Mouse (Mus musculus) monocyte, adult 2 months (primary cell): Measurements from ENCODE around the gene Card10.

Experiments
- DNase-seq, 2 experiments: peaks; one replicate each; pipeline ENCODE4 v3.0.0; 2022; ENCODE audit warnings: low spot score in 2 of 2, low read depth in 1 of 2

Card10 gene

GRCm38 (mm10) chr15:78801971-78802741, 686 bp downstream of the Card10 start:
- DNase-seq = no peak

- no peak for DNase-seq
Measured at GRCm38 (mm10) chr15:78801571-78801970, 1.3 kb downstream of the Card10 start.

DNA sequence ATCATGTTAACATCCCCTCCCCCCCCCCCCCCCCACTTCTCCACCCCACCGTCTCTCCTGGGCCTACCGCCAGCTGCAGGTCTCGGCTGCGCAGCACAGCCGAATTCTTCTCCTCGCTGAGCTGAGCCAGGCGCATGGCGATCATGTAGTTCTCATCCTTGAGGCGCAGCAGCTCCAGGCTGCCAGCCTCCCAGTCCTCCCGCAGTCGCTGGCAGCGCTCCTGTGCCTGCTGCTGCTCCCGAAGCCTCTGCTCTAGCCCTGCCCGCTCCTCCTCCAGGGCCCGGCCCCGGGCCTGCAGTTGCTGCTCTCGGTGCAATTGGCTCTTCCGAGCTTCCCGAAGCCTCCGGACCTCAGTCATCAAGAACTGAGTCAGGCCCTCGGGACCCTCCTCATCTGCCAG, 3.8 kb downstream of the Card10 start:
- no peak for DNase-seq

DNA sequence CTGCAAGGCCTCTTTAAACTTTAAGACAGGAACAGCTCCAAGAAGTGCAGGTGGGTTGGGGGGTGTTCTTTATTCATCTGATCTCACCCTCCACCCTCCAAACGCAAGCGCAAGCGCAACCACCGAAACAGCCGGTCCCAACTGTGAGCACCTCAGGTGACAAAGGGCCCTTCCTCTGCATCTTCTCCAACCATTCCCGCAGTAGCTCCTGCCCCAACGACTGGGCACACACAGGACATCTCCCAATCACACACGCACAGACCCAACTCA, 5.8 kb downstream of the Card10 start:
- DNase-seq = no peak

- DNase-seq = no peak
Measured at GRCm38 (mm10) chr15:78796196-78797059, 6.4 kb downstream of the Card10 start.

DNA sequence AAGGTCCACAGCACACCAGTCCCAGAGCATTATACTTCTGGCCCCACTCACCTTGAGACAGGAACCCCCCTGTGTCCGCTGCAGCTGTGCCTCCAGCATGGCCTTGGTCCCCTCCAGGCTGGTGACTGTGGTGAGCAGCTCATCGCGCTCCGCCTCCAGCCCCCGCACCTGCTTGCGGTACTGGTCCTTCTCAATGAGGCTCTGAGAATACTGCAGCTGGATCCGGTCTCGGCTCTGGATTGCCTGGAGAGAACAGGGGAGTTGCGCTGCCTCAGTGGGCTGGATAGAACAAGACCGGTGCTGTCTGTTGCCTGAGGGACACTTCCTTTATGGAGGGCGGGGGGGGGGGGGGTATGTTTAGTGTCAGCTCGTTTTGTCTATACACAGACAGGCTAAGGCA, 11.9 kb downstream of the Card10 start:
- DNase-seq = no peak

DNA sequence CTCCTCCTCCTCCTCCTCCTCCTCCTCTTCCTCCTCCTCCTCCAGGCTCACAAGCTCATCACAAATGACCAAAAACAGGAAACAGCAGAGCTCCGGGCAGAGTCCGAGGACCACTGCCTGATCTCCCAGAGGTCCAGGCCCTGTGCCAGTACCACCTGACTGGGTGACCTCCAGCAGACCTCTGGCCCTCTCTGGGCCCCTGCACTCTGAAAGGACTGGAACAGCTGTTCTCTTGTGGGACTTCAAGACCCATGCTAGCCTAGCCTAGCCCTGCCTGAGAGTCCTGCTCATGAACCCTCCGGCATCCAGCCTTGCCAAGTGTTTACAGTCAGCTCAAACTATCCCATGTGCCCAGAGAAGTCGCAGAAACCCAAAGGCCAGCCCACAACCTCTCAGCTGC, 12.4 kb downstream of the Card10 start:
- DNase-seq = no peak

GRCm38 (mm10) chr15:78789721-78790323, 13.0 kb downstream of the Card10 start:
- no peak for DNase-seq

GRCm38 (mm10) chr15:78788042-78788441, 14.8 kb downstream of the Card10 start:
- no peak for DNase-seq

DNA sequence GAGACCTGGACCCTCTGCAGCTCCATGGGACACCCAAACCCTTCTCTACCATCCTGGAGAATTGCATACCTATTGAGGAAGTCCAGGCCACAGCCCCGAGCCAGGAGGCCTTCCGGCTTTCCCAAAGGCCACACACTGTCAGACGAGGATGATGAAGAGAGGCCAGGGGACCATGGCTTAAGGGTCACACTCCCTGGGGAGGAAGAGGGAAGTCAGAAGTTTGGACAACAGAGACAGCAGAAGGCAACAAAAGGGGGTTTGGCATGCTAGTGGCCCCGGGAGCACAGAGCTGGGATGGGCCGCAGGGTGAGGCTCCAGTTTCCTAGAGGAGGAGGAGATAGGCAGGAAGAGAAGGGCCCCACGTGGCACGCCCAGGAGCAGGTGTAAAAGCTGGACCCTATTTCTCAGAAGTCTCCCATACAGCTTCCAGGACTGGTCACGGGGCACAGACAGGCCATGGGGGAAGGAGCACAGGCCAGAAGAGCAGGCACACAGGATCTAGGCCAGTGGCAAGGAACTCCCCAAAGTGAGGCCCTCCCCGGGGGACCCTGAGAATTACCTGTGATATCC, 15.5 kb downstream of the Card10 start:
- DNase-seq = no peak

DNA sequence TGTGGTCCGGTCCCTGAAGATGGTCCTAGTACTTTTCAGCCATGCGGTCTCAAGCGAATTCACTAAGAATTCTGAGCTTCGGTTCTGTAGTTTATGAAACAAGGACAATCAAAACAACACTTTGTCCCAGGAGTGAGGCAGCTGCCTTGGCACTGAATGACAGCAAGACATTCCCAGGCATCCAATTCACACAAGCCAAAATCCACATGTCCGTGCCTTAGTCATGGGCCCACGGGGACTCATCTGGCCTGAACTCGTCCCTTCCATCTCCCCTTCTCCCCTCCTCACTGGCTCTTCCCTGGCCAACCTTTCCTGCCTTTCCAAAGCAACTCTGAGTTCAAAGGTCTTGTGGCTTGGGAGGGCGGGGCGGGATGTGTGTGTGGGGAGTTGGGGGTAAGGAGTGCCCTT, 16.4 kb downstream of the Card10 start:
- no peak for DNase-seq

GRCm38 (mm10) chr15:78785961-78786360, 16.9 kb downstream of the Card10 start:
- no peak for DNase-seq

DNA sequence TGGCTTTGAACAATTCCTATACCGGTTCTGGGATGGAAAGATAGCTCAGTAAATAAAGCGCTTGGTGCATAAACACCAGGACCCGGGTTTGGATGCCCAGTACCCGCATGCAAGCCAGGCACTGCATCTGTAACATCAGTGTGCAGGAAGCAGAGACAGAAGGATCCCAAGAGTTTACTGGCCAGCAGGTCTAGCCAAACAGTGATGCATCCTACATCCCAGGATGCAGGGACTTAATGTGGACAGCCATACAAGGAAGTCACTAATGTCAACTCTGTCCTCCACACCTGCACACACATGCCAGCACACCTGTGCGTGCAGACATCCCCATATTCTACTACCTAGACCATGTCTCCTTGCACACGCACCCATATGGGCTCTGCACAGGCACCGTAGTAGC, 17.6 kb downstream of the Card10 start:
- DNase-seq = no peak

- no peak for DNase-seq
Measured at GRCm38 (mm10) chr15:78784520-78784919, 18.3 kb downstream of the Card10 start.

GRCm38 (mm10) chr15:78782348-78783103, 20.3 kb downstream of the Card10 start:
- DNase-seq = no peak

- no peak for DNase-seq
Measured at GRCm38 (mm10) chr15:78780908-78781307, 21.9 kb downstream of the Card10 start.

- DNase-seq = no peak
Measured at GRCm38 (mm10) chr15:78780359-78780758, 22.5 kb downstream of the Card10 start.

GRCm38 (mm10) chr15:78779690-78780089, 23.2 kb downstream of the Card10 start:
- no peak for DNase-seq

- DNase-seq = no peak
Measured at GRCm38 (mm10) chr15:78779253-78779652, 23.6 kb downstream of the Card10 start.

DNA sequence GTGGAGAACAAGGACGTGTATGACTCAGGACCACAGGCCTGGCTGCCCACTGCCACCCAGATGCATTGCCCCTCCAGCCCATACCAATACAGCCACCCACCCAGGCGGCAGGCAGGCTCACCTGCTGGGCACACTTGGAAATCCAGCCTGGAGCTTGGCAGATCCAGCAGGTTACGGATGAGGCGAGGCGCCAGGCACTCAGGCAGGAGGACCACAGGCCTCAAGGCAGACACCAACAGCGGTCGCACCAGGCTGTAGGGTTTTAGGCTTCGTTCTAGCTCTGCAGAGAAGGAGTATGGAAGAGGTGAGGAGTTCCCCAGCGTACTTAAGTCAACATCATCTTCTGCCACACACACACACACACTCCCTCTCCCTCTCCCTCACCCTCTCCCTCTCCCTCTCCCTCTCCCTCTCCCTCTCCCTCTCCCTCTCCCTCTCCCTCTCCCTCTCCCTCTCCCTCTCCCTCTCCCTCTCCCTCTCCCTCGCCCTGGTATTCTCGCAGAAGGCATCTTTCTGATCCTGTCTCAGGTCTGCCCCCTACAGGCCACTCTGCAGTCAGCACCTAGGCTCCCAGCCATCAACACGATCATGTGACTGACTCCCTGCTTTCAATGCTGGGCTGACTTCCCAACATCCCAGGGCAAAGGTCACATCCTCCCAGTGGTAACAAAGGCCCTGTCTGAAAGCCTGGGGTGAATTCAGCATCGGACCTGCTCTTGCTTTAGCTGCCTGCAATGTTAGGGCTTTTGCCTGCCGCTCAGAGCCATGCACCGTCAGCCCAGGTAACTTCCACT, 24.6 kb downstream of the Card10 start:
- peak in 1 of 2 experiments; percentile 59 for DNase-seq
